Mouse (Mus musculus) CD4-positive, CD25-positive, alpha-beta regulatory T cell, adult 2 months (primary cell): ENCODE results near the gene Ndufb3.
A peak's percentile ranks its signal among the peaks of the same experiment; 100 is the strongest.
"Not testable (repeated sequence)": the region's sequence is repeated elsewhere in the genome, so short reads cannot be mapped to it uniquely, and the experiment has no call there.

ENCODE experiments used
- DNase-seq: peaks from one replicate; pipeline ENCODE4 v3.0.0-alpha.2; 2012; ENCODE audit warnings: low read depth, low spot score

Gene Ndufb3

GRCm38 (mm10) chr1:58586171-58586997, at the start of gene Ndufb3, which contains the start of gene Fam126b:
Gene Ndufb3 (plus strand): TSS chr1:58586384.
Gene Fam126b (minus strand): TSS chr1:58586323.
- peak; percentile 93 for DNase-seq

DNA sequence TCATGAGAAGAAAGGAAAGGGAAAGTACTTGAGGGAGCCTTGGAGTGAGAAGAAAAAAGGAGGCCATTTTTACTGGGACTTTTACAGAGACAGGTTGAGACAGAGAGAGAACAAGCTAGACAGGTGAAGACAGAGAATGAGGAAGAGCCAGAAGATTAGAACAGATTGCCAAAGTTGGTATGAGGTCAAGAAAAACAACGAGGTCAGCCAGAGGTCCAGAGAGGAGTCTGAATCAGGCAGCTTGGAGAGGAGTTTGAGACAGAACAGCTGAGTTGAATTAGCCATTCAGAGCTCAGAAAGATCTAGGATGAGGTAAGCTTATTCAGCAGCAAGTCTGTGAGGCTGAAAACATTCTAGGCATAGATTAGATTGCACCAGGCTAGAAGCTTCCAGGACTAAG, 44.8 kb upstream of the Ndufb3 start:
- DNase-seq, result no peak

DNA sequence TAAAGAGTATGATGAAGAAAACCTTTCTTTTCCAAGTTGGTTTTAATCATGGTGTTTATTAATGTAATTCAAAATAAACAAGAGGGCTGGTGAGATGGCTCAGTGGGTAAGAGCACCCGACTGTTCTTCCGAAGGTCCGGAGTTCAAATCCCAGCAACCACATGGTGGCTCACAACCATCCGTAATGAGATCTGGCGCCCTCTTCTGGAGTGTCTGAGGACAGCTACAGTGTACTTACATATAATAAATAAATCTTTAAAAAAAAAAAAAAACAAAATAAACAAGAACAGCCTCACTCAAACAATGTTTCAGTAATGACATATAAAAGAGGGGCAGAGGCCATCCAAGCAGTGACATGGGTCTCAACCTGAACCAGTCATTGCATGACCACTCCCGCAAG, 25.8 kb upstream of the Ndufb3 start:
- not testable (repeated sequence) for DNase-seq

- DNase-seq, result peak; percentile 76
These were observed 23.7 kb upstream of the Ndufb3 start for GRCm38 (mm10) chr1:58562455-58562854.

GRCm38 (mm10) chr1:58564981-58565380, 21.2 kb upstream of the Ndufb3 start:
- no peak for DNase-seq

DNA sequence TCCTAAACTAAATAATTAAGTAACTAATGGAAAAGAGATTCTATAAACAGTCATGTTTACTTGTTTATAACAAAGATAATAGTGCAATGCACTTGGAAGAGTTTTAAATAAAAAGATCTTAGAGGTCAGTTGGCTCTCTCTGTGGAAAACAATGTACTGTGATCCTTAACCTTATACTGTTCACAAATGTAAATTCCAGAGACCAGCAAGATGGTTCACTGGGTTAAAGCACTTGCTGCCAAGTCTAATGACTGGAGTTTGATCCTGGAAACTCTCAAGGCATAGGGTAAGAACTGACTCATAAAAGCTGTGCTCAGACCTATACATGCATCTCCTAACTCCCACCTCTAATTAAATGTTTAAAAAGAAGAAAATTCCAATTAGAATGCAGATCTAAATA, 19.6 kb upstream of the Ndufb3 start:
- DNase-seq, result no peak

DNA sequence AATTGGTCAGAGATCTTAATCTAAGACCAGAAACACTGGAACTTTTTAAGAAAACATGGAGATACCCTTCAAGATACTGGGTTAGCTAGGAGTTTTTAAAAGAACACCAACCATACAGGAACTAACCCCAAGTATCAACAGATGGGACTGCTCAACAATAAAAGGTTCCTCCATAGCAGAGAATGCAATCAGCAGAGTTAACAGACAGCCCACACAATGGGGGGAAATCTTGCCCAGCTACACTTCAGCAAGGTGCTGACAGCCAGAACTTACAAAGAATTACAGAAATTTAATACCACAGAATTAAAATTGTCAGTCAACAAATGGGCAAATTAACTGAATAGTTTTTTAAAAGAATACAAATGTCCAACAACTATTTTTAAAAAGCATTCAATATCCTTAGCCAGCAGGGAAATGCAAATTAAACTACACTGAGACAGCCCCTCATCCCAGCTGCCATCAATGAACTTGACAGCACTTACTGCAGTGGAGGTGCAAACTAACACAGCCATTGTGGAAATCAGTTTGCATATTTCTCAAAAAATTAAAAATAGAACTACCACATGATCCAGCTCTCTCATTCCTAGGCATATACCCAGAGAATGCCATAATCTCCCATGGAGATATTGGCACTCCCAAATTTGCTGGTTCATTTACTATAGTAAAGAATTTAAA, 17.6 kb upstream of the Ndufb3 start:
- no peak for DNase-seq

DNA sequence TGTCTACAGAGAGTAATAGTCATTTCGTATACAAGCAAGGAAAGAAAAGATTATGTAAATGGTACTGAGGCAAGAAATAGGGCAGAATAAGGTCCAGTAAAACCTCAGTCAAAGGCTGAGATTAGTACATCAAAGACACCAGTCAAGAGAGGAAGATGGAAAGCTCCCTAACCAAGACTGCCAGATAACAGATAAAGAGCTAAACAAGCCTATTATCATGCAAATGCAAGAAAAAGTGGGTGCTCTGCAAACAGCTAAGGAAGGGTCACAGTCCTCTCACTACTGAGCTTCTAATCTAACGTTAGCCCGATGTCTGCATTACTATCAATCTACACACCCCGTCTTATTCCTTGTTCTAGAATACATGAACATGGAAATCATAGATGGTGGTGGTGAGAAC, 15.7 kb upstream of the Ndufb3 start:
- no peak for DNase-seq

- DNase-seq, result peak; percentile 58
These were observed 7.0 kb upstream of the Ndufb3 start for GRCm38 (mm10) chr1:58579179-58579578.

DNA sequence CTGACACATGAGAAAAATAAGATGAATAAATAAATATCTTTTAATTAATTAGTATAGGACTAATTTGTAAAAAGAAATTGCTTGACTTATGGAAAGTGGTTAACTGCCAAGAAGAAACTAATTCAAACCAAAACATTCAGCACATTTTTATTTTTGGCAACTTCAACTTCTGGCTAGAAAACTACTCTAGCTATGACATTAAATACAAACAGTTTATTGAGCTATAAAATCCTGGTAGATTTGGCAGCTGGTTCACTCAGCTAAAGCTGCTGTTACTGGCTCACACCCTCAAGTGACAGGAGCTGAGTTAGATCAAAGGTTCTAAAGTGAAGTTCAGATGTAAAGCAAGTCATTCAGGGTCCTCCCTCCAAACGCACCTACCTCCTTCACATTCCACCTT, 3.6 kb upstream of the Ndufb3 start:
- DNase-seq, result no peak

DNA sequence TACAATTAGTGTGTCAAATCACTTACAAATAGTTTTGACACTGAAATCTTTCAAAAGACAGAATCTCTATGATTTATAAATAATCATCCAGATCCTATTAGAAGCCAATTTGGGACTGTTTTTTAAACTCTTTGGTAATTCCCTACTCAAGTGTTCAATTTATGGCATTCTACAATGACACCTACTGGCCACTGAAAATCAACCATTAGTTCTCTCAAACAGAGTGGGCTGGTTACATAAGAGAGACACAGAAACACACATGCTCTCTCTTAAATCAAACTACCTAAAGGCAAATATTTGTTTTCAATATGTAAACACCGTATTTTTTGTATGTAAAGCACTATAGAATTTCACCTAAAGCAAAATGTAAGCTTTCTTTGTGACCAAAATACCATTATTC, 1.9 kb upstream of the Ndufb3 start:
- peak; percentile 27 for DNase-seq

DNA sequence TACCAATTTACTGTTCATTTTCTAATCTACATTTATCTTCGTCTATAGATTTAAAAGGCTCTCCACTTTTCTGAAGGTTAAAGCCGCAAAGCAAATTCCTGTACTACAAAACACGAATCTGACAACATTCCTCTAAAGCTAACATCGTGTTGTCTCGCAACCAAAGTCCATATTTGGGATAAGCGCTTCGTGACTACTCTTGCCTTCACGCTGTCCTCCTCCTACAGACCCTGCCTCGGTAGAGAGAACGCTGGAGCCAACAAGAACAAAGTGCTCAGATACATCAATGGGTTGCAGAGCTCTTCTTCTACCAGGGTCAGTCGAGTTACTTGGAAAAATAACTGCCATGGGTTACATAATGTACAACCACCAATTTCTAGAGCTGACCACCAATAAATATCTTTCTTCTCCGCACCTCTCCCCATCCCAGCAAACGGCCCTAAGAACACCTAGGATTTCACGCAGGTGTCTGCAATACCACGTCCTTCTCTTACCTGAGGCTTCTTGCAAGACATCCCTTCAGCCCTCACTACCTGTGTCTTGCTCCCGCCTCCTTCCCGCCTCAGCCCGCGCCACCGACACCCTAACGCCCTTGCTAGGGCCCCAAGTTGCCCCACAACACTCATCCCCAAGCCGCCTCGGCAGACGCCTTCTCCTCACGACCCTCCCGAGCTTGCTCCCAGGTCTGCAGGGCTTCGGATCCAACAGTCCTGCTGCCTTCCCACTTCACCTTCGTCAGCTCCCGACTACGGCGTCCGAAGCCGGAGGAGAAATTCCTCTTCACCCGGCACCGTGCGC, 612 bp upstream of the Ndufb3 start:
- no peak for DNase-seq

DNA sequence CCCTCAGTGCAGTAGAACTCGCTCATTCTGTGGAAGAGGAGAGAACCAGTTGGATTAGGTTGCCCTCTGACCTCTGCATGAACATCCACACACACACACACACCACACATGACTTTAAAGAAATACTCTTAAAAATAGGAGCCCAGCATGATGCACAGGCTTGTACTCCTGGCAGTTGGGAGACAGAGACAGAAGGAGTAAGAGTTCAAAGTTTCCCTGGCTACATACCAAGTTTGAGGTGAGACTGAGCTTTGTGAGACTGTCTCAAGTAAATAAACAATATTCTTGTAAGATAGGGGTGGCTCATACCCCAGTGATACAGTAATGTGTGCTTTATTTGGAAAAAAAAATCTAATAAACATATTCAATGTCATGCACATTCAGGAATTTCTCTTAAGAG, 1.3 kb downstream of the Ndufb3 start:
- no peak for DNase-seq

GRCm38 (mm10) chr1:58602681-58603080, 16.5 kb downstream of the Ndufb3 start:
- DNase-seq, result no peak

DNA sequence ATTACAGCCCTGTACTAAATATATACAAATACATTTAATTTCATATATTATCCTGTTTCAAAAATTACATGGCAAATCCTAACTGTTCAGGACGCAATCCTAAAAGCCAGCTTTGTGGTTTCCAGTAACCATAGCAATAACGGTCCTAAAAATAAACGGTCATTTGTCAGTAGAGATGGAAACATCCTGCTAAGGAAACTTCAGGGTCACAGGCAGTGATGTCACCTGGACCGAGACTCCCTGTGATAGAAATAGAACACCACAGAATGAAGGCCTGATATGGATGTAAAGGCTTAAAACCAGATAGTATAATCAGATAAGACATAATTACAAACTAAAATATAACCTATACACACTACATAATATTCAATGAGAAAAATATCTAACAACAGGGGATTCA, 17.6 kb downstream of the Ndufb3 start:
- DNase-seq, result no peak

GRCm38 (mm10) chr1:58609591-58609990, 23.4 kb downstream of the Ndufb3 start:
- not testable (repeated sequence) for DNase-seq

- no peak for DNase-seq
These were observed 24.0 kb downstream of the Ndufb3 start for GRCm38 (mm10) chr1:58610166-58610565.

DNA sequence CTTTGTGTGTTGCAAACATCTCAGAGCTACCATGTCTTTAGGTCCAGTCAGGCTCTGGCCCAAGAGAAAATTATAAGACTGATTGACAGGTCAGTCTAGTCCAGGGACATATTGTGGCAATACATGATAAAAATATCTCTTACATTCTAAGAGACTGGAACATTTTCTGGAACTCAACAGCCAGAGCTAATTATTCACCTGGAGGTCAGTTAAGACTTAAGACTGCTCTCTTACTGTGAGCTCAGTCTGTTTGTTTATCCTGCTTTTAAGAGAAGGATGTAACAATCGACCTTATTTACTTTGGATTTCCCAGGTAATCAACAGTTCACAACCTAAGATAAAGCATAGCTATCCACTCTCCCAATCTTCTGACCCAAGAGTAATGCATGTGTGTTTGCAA, 24.4 kb downstream of the Ndufb3 start:
- no peak for DNase-seq

GRCm38 (mm10) chr1:58613786-58614185, 27.6 kb downstream of the Ndufb3 start:
- peak; percentile 14 for DNase-seq

GRCm38 (mm10) chr1:58614424-58614823, 28.2 kb downstream of the Ndufb3 start:
- no peak for DNase-seq

- no peak for DNase-seq
These were observed 29.0 kb downstream of the Ndufb3 start for GRCm38 (mm10) chr1:58615146-58615545.

DNA sequence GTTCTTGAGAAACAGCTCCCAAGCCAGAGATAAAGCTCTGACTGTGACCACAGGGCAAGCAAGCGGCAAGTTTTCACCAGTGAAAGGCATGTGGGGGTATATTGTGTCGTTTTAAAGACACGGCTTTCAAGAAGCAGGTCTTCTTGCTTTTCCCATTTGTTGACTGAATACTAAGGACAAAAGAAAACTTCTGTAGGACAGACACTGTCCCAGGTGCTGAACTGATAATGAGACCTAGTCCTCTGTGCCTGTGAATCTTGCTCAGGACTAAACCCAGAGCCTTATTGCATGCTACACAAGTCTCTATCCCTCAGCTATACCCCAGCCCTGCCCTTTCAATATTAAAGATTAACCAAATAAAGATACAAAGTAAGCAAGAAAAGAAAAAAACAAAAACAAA, 30.0 kb downstream of the Ndufb3 start:
- no peak for DNase-seq
